Mouse (Mus musculus): ENCODE results near the gene Aadacl3.

DNA sequence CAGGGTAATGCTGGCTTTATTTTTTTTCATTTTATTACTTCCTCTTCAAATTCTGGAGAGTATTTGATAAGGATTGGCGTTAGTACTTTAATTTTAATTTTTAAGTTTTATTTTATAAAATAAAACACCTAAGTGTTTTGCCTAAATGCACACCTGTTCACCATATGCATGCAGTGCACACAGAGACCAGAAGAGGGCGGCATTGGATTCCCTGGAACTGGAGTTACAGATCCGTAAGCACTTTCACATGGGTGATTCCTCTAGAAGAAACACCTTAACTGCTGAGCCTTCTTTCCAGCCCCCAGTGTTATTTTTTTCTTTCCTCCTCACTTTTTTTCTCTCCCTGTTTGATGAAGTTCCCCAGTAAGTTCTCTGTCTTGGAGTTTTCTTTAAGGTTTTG is 34.7 kb downstream of the Aadacl3 start:
- TF ChIP-seq CTCF (IDR thresholded peaks at IDR 0.05; ENCODE audit: borderline replicate concordance, insufficient read depth, low read length) (no peak), POLR2A (IDR thresholded peaks at IDR 0.05; ENCODE audit: low read depth, low read length) (no peak)

Data from embryonic fibroblast, embryonic 13.5 days (primary cell).